Mouse (Mus musculus) hindbrain, embryonic 11.5 days (tissue): ENCODE measurements around the gene Chrna3. TPM values are rescaled to one million over a fixed set of nuclear protein-coding genes. Genes with fewer than 3 reads are reported as not detected.

Experiments
- ATAC-seq: fragments of 200-750 bp; cut with Nextera tagmentation; 2 replicates; pipeline ENCODE4 v1.8.0; 2017; ENCODE audit warnings: mild to moderate bottlenecking, moderate TSS enrichment, moderate library complexity; ENCODE audit not compliant: low FRiP score
- DNase-seq: peaks from one replicate; pipeline ENCODE4 v3.0.0-alpha.2; 2015; ENCODE audit warnings: low spot score
- H3K27ac ChIP-seq: fragments of 300-500 bp; sonication (generic); 2 replicates; pipeline ENCODE4 v1.5.1; 2014; ENCODE audit warnings: mild to moderate bottlenecking, low read depth, low read length
- H3K27me3 ChIP-seq: fragments of 300-500 bp; sonication (generic); 2 replicates; pipeline ENCODE4 v1.6.1; 2014; ENCODE audit warnings: mild to moderate bottlenecking, low read length, moderate library complexity, mixed read lengths; ENCODE audit not compliant: control insufficient read depth, insufficient read depth
- H3K36me3 ChIP-seq: fragments of 300-500 bp; sonication (generic); 2 replicates; pipeline ENCODE4 v1.6.1; 2014; ENCODE audit warnings: mild to moderate bottlenecking, low read length, moderate library complexity, mixed read lengths; ENCODE audit not compliant: control insufficient read depth, insufficient read depth
- H3K4me1 ChIP-seq: fragments of 300-500 bp; sonication (generic); replicated peaks from 2 replicates; pipeline ENCODE4 v1.6.1; 2014; ENCODE audit warnings: low read length, mixed read lengths; ENCODE audit not compliant: control insufficient read depth, insufficient read depth
- H3K4me2 ChIP-seq: fragments of 300-500 bp; sonication (generic); replicated peaks from 2 replicates; pipeline ENCODE4 v1.6.1; 2014; ENCODE audit warnings: mild to moderate bottlenecking, low read depth, low read length
- H3K4me3 ChIP-seq: fragments of 300-500 bp; sonication (generic); 2 replicates; pipeline ENCODE4 v1.5.1; 2014; ENCODE audit warnings: low read depth, low read length
- H3K9ac ChIP-seq: fragments of 300-500 bp; sonication (generic); 2 replicates; pipeline ENCODE4 v1.6.1; 2014; ENCODE audit warnings: low read depth, low read length
- H3K9me3 ChIP-seq: fragments of 300-500 bp; sonication (generic); 2 replicates; pipeline ENCODE4 v1.6.1; 2016; ENCODE audit warnings: low read length; ENCODE audit not compliant: control insufficient read depth
- WGBS: fragments of 180-500 bp; shearing (Covaris S2); extraction: QIAGEN DNeasy Blood & Tissue Kit; methylation state at CpG from one replicate; pipeline ENCODE4 v1.1.7; 2014; 5-methylcytosine and 5-hydroxymethylcytosine counted together
- polyA plus RNA-seq: library from polyadenylated mRNA; unstranded; fragments of >200 nt; fragmentation: Nextera tagmentation; extraction: Ambion mirVana; gene quantifications from 2 replicates; pipeline ENCODE4 v1.2.1, GENCODE M21; 2014

The Chrna3 gene
- polyA plus RNA-seq, 1 experiment from 2014 or later: 25.0 TPM

- H3K4me2 ChIP-seq: no peak overlapping the region
- H3K4me1 ChIP-seq: no peaks in the 10 kb centered on the region
- H3K9me3 ChIP-seq: no peaks in the 10 kb centered on the region
- no peak overlapping the region for H3K4me3 ChIP-seq
- ATAC-seq: no peak
- no peak overlapping the region for H3K27ac ChIP-seq
- no peaks in the 10 kb centered on the region for H3K36me3 ChIP-seq
- no peak for DNase-seq
- H3K9ac ChIP-seq: no peak overlapping the region
- peaks cover 17% of the 10 kb centered on the region for H3K27me3 ChIP-seq
- WGBS: 84% methylated on average over 5 of the region's 5 CpGs
Observed at GRCm38 (mm10) chr9:55023326-55023725, 3.0 kb downstream of the Chrna3 start.

- DNase-seq (no peak), ATAC-seq (no peak)
- Histone ChIP-seq H3K9ac (no peak overlapping the region), H3K4me2 (no peak overlapping the region), H3K27ac (no peak overlapping the region), H3K4me3 (no peak overlapping the region), H3K27me3 (no peaks in the 10 kb centered on the region), H3K36me3 (no peaks in the 10 kb centered on the region), H3K4me1 (no peaks in the 10 kb centered on the region), H3K9me3 (no peaks in the 10 kb centered on the region)
- 88% methylated on average over 3 of the region's 3 CpGs for WGBS
Observed at GRCm38 (mm10) chr9:55016926-55017325, 9.4 kb downstream of the Chrna3 start.

GRCm38 (mm10) chr9:55010588-55011350 is 15.6 kb downstream of the Chrna3 start:
- 44% methylated on average over 6 of the region's 6 CpGs for WGBS

GRCm38 (mm10) chr9:55009692-55010091 is 16.7 kb downstream of the Chrna3 start:
- WGBS: 87% methylated on average over 2 of the region's 2 CpGs
- DNase-seq (no peak), ATAC-seq (no peak)
- H3K9ac ChIP-seq: no peak overlapping the region
- H3K27ac ChIP-seq: no peak overlapping the region
- no peaks in the 10 kb centered on the region for H3K9me3 ChIP-seq
- H3K27me3 ChIP-seq: no peaks in the 10 kb centered on the region
- no peak overlapping the region for H3K4me2 ChIP-seq
- H3K4me3 ChIP-seq: no peak overlapping the region
- no peaks in the 10 kb centered on the region for H3K36me3 ChIP-seq
- no peaks in the 10 kb centered on the region for H3K4me1 ChIP-seq

More at GRCm38 (mm10) chr9:55010588-55011350, 15.6 kb downstream of the Chrna3 start:
- Histone ChIP-seq H3K4me2 (no peak overlapping the region), H3K36me3 (no peaks in the 10 kb centered on the region), H3K27ac (no peak overlapping the region), H3K4me3 (no peak overlapping the region), H3K9ac (no peak overlapping the region), H3K4me1 (no peaks in the 10 kb centered on the region), H3K9me3 (no peaks in the 10 kb centered on the region), H3K27me3 (no peaks in the 10 kb centered on the region)
- ATAC-seq (no peak), DNase-seq (no peak)

- Histone ChIP-seq H3K27ac (no peak overlapping the region), H3K9ac (no peak overlapping the region), H3K36me3 (no peaks in the 10 kb centered on the region), H3K9me3 (no peaks in the 10 kb centered on the region), H3K4me2 (no peak overlapping the region), H3K4me1 (no peaks in the 10 kb centered on the region), H3K27me3 (no peaks in the 10 kb centered on the region), H3K4me3 (no peak overlapping the region)
- WGBS: 78% methylated on average over 4 of the region's 4 CpGs
- DNase-seq (no peak), ATAC-seq (no peak)
Observed at GRCm38 (mm10) chr9:55003609-55004008, 22.8 kb downstream of the Chrna3 start.

GRCm38 (mm10) chr9:54995645-54996044 is 30.7 kb downstream of the Chrna3 start:
- Histone ChIP-seq H3K9me3 (no peaks in the 10 kb centered on the region), H3K4me2 (no peak overlapping the region), H3K27ac (no peak overlapping the region), H3K4me3 (no peak overlapping the region), H3K36me3 (no peaks in the 10 kb centered on the region), H3K27me3 (no peaks in the 10 kb centered on the region), H3K4me1 (no peaks in the 10 kb centered on the region), H3K9ac (no peak overlapping the region)
- 90% methylated on average over 3 of the region's 3 CpGs for WGBS
- no peak for DNase-seq
- ATAC-seq: no peak

- ATAC-seq: no peak
- H3K4me3 ChIP-seq: no peak overlapping the region
- no peaks in the 10 kb centered on the region for H3K27me3 ChIP-seq
- H3K9me3 ChIP-seq: no peaks in the 10 kb centered on the region
- no peak for DNase-seq
- H3K4me2 ChIP-seq: no peak overlapping the region
- H3K4me1 ChIP-seq: no peaks in the 10 kb centered on the region
- 48% methylated on average over 3 of the region's 3 CpGs for WGBS
- H3K36me3 ChIP-seq: no peaks in the 10 kb centered on the region
- no peak overlapping the region for H3K27ac ChIP-seq
- no peak overlapping the region for H3K9ac ChIP-seq
Observed at GRCm38 (mm10) chr9:54994381-54994780, 32.0 kb downstream of the Chrna3 start.

GRCm38 (mm10) chr9:54990362-54990761 is 36.0 kb downstream of the Chrna3 start:
- H3K4me3 ChIP-seq: no peak overlapping the region
- no peaks in the 10 kb centered on the region for H3K36me3 ChIP-seq
- H3K9me3 ChIP-seq: no peaks in the 10 kb centered on the region
- 86% methylated on average over 3 of the region's 3 CpGs for WGBS
- H3K9ac ChIP-seq: no peak overlapping the region
- no peaks in the 10 kb centered on the region for H3K4me1 ChIP-seq
- ATAC-seq (no peak), DNase-seq (no peak)
- H3K27ac ChIP-seq: no peak overlapping the region
- H3K27me3 ChIP-seq: no peaks in the 10 kb centered on the region
- no peak overlapping the region for H3K4me2 ChIP-seq

- H3K27me3 ChIP-seq: peaks cover 13% of the 10 kb centered on the region
- 0 out of 2 replicates have a peak overlapping the region, but pooled peaks have one; percentile 3 for H3K9ac ChIP-seq
- peak overlapping the region; percentile 81 for H3K4me2 ChIP-seq
- H3K4me3 ChIP-seq: peak overlapping the region; percentile 54
- 5% methylated on average over 7 of the region's 7 CpGs for WGBS
- no peaks in the 10 kb centered on the region for H3K9me3 ChIP-seq
- ATAC-seq (no peak), DNase-seq (peak; percentile 39)
- H3K36me3 ChIP-seq: no peaks in the 10 kb centered on the region
- no peaks in the 10 kb centered on the region for H3K4me1 ChIP-seq
- H3K27ac ChIP-seq: no peak overlapping the region
Observed at GRCm38 (mm10) chr9:54982401-54982800, 44.0 kb downstream of the Chrna3 start.
